In genomic region chr5:111420011-111420691, GRCm38 (mm10) we compare ENCODE assay signal across 8 mouse cellular contexts. TPM values are rescaled to one million over a fixed set of nuclear protein-coding genes. Genes with fewer than 3 reads are reported as not detected.
DNase-seq lines count a peak whose midpoint lies in the region; ATAC-seq and TF ChIP-seq lines count a peak whose summit lies in the region.

No protein-coding gene starts in this region.

- no peak for TF ChIP-seq POLR2A in lung, adult 2 months (IDR thresholded peaks at IDR 0.05; ENCODE audit: borderline replicate concordance, extremely low read depth, low read depth, low read length)

- TF ChIP-seq CTCF in lung, embryonic 14.5 days (IDR thresholded peaks at IDR 0.05; ENCODE audit: low read depth): no peak
- TF ChIP-seq CTCF in lung, adult 2 months (IDR thresholded peaks at IDR 0.05; ENCODE audit: insufficient read depth, low read length): no peak

- H3K4me3 ChIP-seq in lung, embryonic 14.5 days (ENCODE audit: low read depth, low read length): peak overlapping the region; percentile 79
- peak overlapping the region; percentile 98 for H3K4me3 ChIP-seq in forebrain, embryonic 13.5 days
- H3K4me3 ChIP-seq in limb, embryonic 13.5 days: peak overlapping the region; percentile 89
- peak overlapping the region; percentile 92 for H3K4me3 ChIP-seq in stomach, embryonic 14.5 days (ENCODE audit: low read depth, low read length)
- no peak overlapping the region for H3K4me3 ChIP-seq in lung, adult 2 months (replicated peaks; ENCODE audit: extremely low read depth, low read depth, low read length)

- no peaks in the 10 kb centered on the region for H3K9me3 ChIP-seq in lung, embryonic 14.5 days (ENCODE audit: low read depth, low read length)
- H3K9me3 ChIP-seq in forebrain, embryonic 13.5 days (replicated peaks): no peaks in the 10 kb centered on the region
- H3K9me3 ChIP-seq in limb, embryonic 13.5 days: no peaks in the 10 kb centered on the region
- no peaks in the 10 kb centered on the region for H3K9me3 ChIP-seq in stomach, embryonic 14.5 days (ENCODE audit: control insufficient read depth, low read depth, low read length)

- peak; percentile 42 for DNase-seq in lung, embryonic 14.5 days
- DNase-seq in lung, postnatal 36 days: no peak
- no peak for DNase-seq in cerebellum, adult 9-10 months
- DNase-seq in B cell, adult 2 months: no peak
- no peak for DNase-seq in lung, adult 2 months

- ATAC-seq in lung, embryonic 14.5 days (ENCODE audit: insufficient read depth): no peak
- ATAC-seq in forebrain, embryonic 13.5 days: no peak
- ATAC-seq in limb, embryonic 13.5 days (ENCODE audit: low FRiP score, low read depth): no peak
- ATAC-seq in stomach, embryonic 14.5 days (ENCODE audit: insufficient number of reproducible peaks, insufficient read depth, low FRiP score, low read depth): no peak

- H3K27me3 ChIP-seq in lung, embryonic 14.5 days (ENCODE audit: insufficient read depth, low read length): peaks cover 34% of the 10 kb centered on the region
- H3K27me3 ChIP-seq in forebrain, embryonic 13.5 days: no peaks in the 10 kb centered on the region
- H3K27me3 ChIP-seq in limb, embryonic 13.5 days: peaks cover 45% of the 10 kb centered on the region
- no peaks in the 10 kb centered on the region for H3K27me3 ChIP-seq in stomach, embryonic 14.5 days (ENCODE audit: control insufficient read depth, insufficient read depth, low read length)

- 7% methylated on average over 54 of the region's 56 CpGs for WGBS in lung, embryonic 14.5 days
- WGBS in forebrain, embryonic 13.5 days: 1% methylated on average over 51 of the region's 56 CpGs
- 5% methylated on average over 55 of the region's 56 CpGs for WGBS in limb, embryonic 13.5 days
- WGBS in stomach, embryonic 14.5 days: 7% methylated on average over 56 of the region's 56 CpGs
- WGBS in lung, adult 2 months: 46% methylated on average over 56 of the region's 56 CpGs

- H3K4me1 ChIP-seq in lung, embryonic 14.5 days (ENCODE audit: insufficient read depth): peaks cover 24% of the 10 kb centered on the region
- H3K4me1 ChIP-seq in forebrain, embryonic 13.5 days: peaks cover 60% of the 10 kb centered on the region
- peaks cover 77% of the 10 kb centered on the region for H3K4me1 ChIP-seq in limb, embryonic 13.5 days
- peaks cover 55% of the 10 kb centered on the region for H3K4me1 ChIP-seq in stomach, embryonic 14.5 days (ENCODE audit: control insufficient read depth, insufficient read depth, low read length)
- H3K4me1 ChIP-seq in lung, adult 2 months (ENCODE audit: control insufficient read depth, insufficient read depth, low read length): 0 out of 2 replicates have a peak, but pooled peaks cover 2% of the 10 kb centered on the region

- peak overlapping the region; percentile 98 for H3K4me2 ChIP-seq in lung, embryonic 14.5 days
- peak overlapping the region; percentile 96 for H3K4me2 ChIP-seq in forebrain, embryonic 13.5 days
- peak overlapping the region; percentile 91 for H3K4me2 ChIP-seq in limb, embryonic 13.5 days (replicated peaks)
- H3K4me2 ChIP-seq in stomach, embryonic 14.5 days (replicated peaks; ENCODE audit: low read depth, low read length): peak overlapping the region; percentile 92

- H3K9ac ChIP-seq in lung, embryonic 14.5 days: peak overlapping the region; percentile 87
- H3K9ac ChIP-seq in forebrain, embryonic 13.5 days: peak overlapping the region; percentile 100
- H3K9ac ChIP-seq in limb, embryonic 13.5 days: peak overlapping the region; percentile 96
- H3K9ac ChIP-seq in stomach, embryonic 14.5 days (replicated peaks; ENCODE audit: low read depth, low read length): peak overlapping the region; percentile 91

- peaks cover 34% of the 10 kb centered on the region for H3K36me3 ChIP-seq in lung, embryonic 14.5 days (ENCODE audit: insufficient read depth)
- peaks cover 60% of the 10 kb centered on the region for H3K36me3 ChIP-seq in forebrain, embryonic 13.5 days (ENCODE audit: poor library complexity, severe bottlenecking)
- H3K36me3 ChIP-seq in limb, embryonic 13.5 days: peaks cover 44% of the 10 kb centered on the region
- H3K36me3 ChIP-seq in stomach, embryonic 14.5 days (ENCODE audit: control insufficient read depth, insufficient read depth, low read length): peaks cover 22% of the 10 kb centered on the region; the same call in 1 of the 2 replicates

- H3K27ac ChIP-seq in lung, embryonic 14.5 days (ENCODE audit: low read depth): no peak overlapping the region
- peak overlapping the region; percentile 99 for H3K27ac ChIP-seq in forebrain, embryonic 13.5 days
- no peak overlapping the region for H3K27ac ChIP-seq in limb, embryonic 13.5 days
- 0 out of 2 replicates have a peak overlapping the region, but pooled peaks have one; percentile 6 for H3K27ac ChIP-seq in stomach, embryonic 14.5 days (ENCODE audit: low read length)

RNA-seq across cellular contexts. Expression of gene Mn1, which starts 3.0 kb away (rescaled TPM):
- polyA plus RNA-seq in lung, embryonic 14.5 days (2014; fragmentation: Nextera tagmentation; extraction: Ambion mirVana): 8.9 and 9.7 TPM in 2 replicates
- 81.0 and 89.3 TPM in 2 replicates for polyA plus RNA-seq in forebrain, embryonic 13.5 days (2015; fragmentation: Nextera tagmentation; extraction: Ambion mirVana)
- 22.8 and 22.9 TPM in 2 replicates for polyA plus RNA-seq in limb, embryonic 13.5 days (2015; fragmentation: Nextera tagmentation; extraction: Ambion mirVana)
- polyA plus RNA-seq in stomach, embryonic 14.5 days (2014; fragmentation: Nextera tagmentation; extraction: Ambion mirVana): 17.0 and 18.1 TPM in 2 replicates
- 4.0 and 6.2 TPM in 2 replicates for polyA plus RNA-seq in lung, adult 2 months (2012; rRNA removed)

Comparison
In these comparisons a context has a peak if more than half of its experiments do, and no peak if none do; other contexts are left out.
1. H3K27ac ChIP-seq: peak in forebrain, embryonic 13.5 days (single experiment) and stomach, embryonic 14.5 days (single experiment); none in lung, embryonic 14.5 days (single experiment) and limb, embryonic 13.5 days (single experiment).
2. Peak in every context shown above with its lines, with median percentiles within 50 percentile points of each other: H3K4me2 ChIP-seq and H3K9ac ChIP-seq.